Mouse (Mus musculus) ZHBTc4 (cell line): ENCODE measurements around the gene Rere.

Source experiments
- DNase-seq: peaks from one replicate; pipeline ENCODE4 v3.0.0-alpha.2; 2011; ENCODE audit warnings: low read depth, low spot score

Rere gene

GRCm38 (mm10) chr4:150379772-150380171 lies 98.3 kb downstream of the Rere start:
- no peak for DNase-seq

- DNase-seq, result no peak
These were observed 98.8 kb downstream of the Rere start for GRCm38 (mm10) chr4:150380273-150380672.

GRCm38 (mm10) chr4:150382504-150382903 lies 101.1 kb downstream of the Rere start:
- no peak for DNase-seq

GRCm38 (mm10) chr4:150384405-150384804 lies 103.0 kb downstream of the Rere start:
- no peak for DNase-seq

- DNase-seq, result no peak
These were observed 103.5 kb downstream of the Rere start for GRCm38 (mm10) chr4:150384899-150385298.

- DNase-seq, result no peak
These were observed 107.1 kb downstream of the Rere start for GRCm38 (mm10) chr4:150388518-150388917.

GRCm38 (mm10) chr4:150393607-150394006 lies 112.2 kb downstream of the Rere start:
- no peak for DNase-seq

GRCm38 (mm10) chr4:150394091-150394490 lies 112.6 kb downstream of the Rere start:
- DNase-seq, result no peak

- no peak for DNase-seq
These were observed 114.9 kb downstream of the Rere start for GRCm38 (mm10) chr4:150396339-150396738.

- no peak for DNase-seq
These were observed 115.6 kb downstream of the Rere start for GRCm38 (mm10) chr4:150396826-150397620.

- DNase-seq, result no peak
These were observed 117.6 kb downstream of the Rere start for GRCm38 (mm10) chr4:150399032-150399431.

- no peak for DNase-seq
These were observed 120.6 kb downstream of the Rere start for GRCm38 (mm10) chr4:150401830-150402607.

- no peak for DNase-seq
These were observed 121.2 kb downstream of the Rere start for GRCm38 (mm10) chr4:150402608-150402985.

GRCm38 (mm10) chr4:150403941-150404340 lies 122.5 kb downstream of the Rere start:
- DNase-seq, result no peak

GRCm38 (mm10) chr4:150404583-150404982 lies 123.1 kb downstream of the Rere start:
- no peak for DNase-seq

- DNase-seq, result no peak
These were observed 124.3 kb downstream of the Rere start for GRCm38 (mm10) chr4:150405786-150406185.

- DNase-seq, result peak; percentile 76
These were observed 124.9 kb downstream of the Rere start for GRCm38 (mm10) chr4:150406320-150406719.

GRCm38 (mm10) chr4:150406821-150407220 lies 125.4 kb downstream of the Rere start:
- no peak for DNase-seq

- no peak for DNase-seq
These were observed 132.8 kb downstream of the Rere start for GRCm38 (mm10) chr4:150414296-150414695.

GRCm38 (mm10) chr4:150414759-150415158 lies 133.3 kb downstream of the Rere start:
- DNase-seq, result no peak

- DNase-seq, result no peak
These were observed 134.0 kb downstream of the Rere start for GRCm38 (mm10) chr4:150415227-150415969.

- no peak for DNase-seq
These were observed 139.3 kb downstream of the Rere start for GRCm38 (mm10) chr4:150420576-150421263.
